Mouse (Mus musculus) hematopoietic multipotent progenitor cell, adult 10-12 weeks (in vitro differentiated cells): ENCODE measurements around the gene Srgap3. TPM values are rescaled to one million over a fixed set of nuclear protein-coding genes. Genes with fewer than 3 reads are reported as not detected.

Experiments
- polyA plus RNA-seq: library from polyadenylated mRNA; stranded (reverse); fragments of >175 nt; gene quantifications from 2 replicates; pipeline ENCODE4 v1.2.3, GENCODE M21; 2012; ENCODE audit warnings: low replicate concordance

Gene Srgap3
- polyA plus RNA-seq = 2.9 and 4.2 TPM in 2 replicates

GRCm38 (mm10) chr6:112946895-112947436 is at the start of gene Srgap3:
Srgap3 (minus strand) TSS chr6:112947266.

DNA sequence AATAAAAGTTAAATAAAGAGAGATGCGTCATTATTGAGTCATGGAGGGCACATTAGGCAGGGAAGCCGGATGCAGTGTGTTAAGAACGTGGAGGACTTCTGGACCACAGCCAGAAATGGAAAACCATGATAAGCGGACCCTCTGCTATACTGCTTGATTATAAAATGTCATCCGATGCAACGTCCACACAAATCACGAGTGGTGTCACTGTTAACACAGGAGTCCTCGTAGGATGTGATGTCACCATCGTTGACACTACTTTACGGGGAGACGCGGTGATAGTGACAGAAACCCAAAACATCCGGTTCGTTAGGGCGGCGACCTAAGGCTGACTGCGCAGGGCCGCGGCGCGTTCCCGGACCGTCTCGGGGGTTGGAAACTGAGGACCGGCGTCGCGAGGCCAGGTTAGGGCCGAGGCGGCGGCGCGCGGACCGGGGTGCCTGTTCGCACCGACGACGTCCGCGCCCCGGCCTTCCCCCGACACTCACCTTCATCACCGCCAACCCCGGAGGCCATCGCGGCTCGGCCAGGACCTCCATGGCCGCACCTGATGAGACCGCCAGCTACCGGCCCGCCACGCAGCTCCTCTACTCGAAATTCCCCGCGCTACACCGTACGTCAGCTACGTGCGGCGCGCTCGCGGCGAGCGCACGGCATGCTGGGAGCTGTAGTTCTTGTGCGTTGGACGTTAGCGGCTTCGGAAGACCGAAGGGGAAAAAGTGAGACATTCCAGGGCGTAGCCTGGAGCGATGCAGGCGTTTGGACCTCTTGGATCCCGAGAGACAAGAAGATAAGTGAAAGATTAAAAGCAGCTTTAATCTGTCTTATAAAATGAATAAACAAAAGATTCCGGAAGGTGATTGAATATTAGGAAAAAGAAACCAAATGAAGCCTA is 250.8 kb downstream of the Srgap3 start, which contains the start of gene Rad18:
Rad18 (minus strand) TSS at position 631 of the 895 bp plus-strand sequence.

Other genes with a start within 250 kb of the Srgap3 start
- gene Thumpd3, start 99.0 kb upstream of the Srgap3 start, polyA plus RNA-seq = 3.6 and 5.4 TPM in 2 replicates
- 62.6 and 103 TPM in 2 replicates for gene Setd5, start 130.1 kb upstream of the Srgap3 start, polyA plus RNA-seq
- gene Lhfpl4, start 248.1 kb upstream of the Srgap3 start, polyA plus RNA-seq = 0.16 and 0.20 TPM in 2 replicates